Mouse (Mus musculus): ENCODE measurements at regions not wholly inside any gene's neighbourhood (a gene's known extent, or its start where the extent isn't known, plus 50 kb on each side); places are given as distances from the start of the nearest gene placed in this dataset.

GRCm38 (mm10) chr10:9005140-9005909 is 119.5 kb upstream of the Sash1 start:
- DNase-seq (ENCODE audit: extremely low spot score, low read depth, low spot score), result no peak

- DNase-seq (ENCODE audit: extremely low spot score, low read depth, low spot score), result no peak
These were observed 116.4 kb upstream of the Sash1 start for GRCm38 (mm10) chr10:9002261-9002660.

- DNase-seq (ENCODE audit: extremely low spot score, low read depth, low spot score), result no peak
These were observed 113.0 kb upstream of the Sash1 start for GRCm38 (mm10) chr10:8998758-8999398.

DNA sequence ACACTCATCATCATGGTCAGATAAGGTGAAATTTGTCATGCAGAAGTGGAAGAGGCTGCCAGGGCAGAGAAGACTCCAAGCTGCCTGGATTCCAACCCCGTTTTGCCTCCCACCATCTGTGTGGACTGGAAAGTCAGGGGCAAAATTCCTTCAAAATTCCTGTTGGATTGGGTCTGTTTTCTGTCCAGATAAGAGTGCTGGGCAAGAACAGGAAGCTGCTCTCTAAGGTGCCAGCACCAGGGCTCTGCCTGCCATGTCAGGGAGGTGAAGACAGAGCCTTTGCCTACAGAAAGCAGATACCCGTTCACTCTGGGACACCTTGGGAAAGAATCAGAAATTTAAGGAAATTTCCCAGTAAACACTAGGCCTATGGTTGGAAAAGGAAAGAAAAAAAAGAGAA is 112.5 kb upstream of the Sash1 start:
- no peak for DNase-seq (ENCODE audit: extremely low spot score, low read depth, low spot score)

DNA sequence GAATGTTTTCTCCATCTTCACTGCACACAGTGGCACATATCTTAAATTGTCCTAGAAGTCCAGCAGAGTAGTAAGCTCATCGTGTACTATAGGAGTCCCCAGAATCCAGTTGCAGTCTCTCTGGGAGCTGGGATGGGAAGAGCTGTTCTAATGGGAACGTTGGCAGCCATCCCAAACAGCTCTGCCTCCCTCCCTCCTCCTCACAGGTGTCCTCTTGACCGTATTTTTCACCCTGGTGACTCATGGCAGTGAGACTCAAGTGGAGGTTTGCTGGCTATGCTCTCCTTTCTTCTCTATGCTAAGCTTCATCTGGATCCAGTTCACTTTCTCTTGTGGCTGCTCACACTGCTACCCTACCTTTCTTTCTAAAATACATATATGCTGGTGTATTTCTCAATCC is 109.2 kb upstream of the Sash1 start:
- DNase-seq (ENCODE audit: extremely low spot score, low read depth, low spot score), result no peak

DNA sequence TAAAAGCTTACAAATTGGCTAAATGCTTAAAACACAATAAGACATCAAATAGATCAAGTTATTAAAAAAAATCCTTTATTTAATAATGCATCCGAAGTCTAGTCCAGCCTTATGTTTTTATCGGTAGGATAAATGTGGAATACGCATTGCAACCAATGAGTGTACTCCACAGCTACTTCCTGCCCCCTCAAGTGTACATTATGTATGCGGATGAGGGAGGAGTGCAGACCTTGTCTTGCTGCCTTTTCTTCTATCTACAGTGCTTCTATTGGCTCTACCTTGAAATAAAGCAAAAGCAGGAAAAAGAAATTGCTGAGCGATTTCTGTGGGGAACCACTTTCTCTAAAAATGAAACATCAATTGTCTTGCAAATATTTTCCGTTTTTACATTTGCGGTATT is 100.5 kb upstream of the Sash1 start:
- DNase-seq (ENCODE audit: extremely low spot score, low read depth, low spot score), result no peak

DNA sequence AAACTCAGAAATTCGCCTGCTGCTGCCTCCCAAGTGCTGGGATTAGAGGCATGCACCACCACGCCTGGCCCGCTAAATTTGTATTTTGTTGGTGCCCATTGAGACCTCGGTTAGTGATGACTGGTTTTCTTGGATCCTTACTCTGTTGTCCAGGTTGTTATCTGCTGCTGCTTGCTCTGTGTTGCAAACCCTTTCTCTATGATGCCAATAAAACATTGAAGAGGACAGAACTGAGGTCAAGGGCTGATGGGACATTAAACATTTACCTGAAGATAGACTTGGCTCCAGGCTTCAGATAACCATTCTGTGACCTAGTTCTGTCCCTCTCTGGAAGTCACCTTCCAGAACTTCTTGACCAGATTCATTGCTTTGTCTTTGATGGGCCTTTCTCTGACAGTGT is 97.5 kb upstream of the Sash1 start:
- no peak for DNase-seq (ENCODE audit: extremely low spot score, low read depth, low spot score)

DNA sequence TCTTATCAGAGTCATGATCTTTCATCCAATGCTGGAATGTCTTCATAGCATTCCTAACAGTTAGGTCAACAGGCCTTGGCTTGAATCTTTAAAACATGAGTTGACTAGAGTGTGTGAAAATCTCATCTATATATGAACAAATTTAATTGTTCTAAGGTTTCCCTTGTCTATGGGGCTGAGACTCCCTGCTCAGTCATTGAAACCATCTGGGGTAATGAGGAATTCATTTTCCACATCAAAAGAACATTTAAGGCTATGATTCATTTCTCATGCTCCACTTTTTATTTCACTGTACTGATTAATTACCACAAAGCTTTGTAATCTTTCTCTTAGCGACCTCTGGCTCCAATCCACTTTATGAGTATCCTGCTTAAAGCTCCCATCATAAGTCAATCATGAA is 94.7 kb upstream of the Sash1 start:
- DNase-seq (ENCODE audit: extremely low spot score, low read depth, low spot score), result no peak

DNA sequence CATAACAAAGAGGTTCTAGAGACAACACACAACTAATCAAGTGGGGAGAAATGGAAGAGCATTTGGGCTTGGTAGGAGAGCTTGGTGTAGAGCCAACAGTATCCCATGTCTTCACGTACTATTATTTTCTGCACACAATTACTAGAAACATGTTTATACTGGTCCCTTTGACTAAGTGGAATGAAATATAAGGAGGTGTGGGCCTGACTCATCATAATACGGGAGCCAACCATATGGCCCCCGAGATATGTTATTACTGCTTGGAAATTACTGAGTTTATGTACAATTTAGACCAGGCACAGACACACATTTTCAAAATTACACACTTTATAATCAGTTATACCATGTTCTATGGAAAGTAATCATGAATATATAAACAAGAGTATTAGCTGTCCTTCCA is 92.7 kb upstream of the Sash1 start:
- DNase-seq (ENCODE audit: extremely low spot score, low read depth, low spot score), result no peak

DNA sequence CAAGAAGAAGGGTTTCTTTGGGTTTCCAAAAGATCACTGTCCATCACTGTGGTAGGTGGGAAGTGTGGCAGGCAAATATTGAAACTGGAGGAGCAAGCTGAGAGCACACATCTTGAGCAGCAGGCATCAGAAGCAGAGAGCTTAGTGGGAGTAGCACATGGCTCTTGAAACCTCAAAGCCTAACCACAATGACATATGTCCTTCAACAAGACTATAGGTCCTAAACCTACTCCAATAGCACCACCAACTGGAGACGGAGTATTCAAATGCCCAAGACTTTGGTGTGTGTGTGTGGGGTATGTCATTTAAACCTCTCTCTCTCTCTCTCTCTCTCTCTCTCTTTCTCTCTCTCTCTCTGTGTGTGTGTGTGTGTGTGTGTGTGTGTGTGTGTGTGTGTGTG is 88.1 kb upstream of the Sash1 start:
- no peak for DNase-seq (ENCODE audit: extremely low spot score, low read depth, low spot score)

DNA sequence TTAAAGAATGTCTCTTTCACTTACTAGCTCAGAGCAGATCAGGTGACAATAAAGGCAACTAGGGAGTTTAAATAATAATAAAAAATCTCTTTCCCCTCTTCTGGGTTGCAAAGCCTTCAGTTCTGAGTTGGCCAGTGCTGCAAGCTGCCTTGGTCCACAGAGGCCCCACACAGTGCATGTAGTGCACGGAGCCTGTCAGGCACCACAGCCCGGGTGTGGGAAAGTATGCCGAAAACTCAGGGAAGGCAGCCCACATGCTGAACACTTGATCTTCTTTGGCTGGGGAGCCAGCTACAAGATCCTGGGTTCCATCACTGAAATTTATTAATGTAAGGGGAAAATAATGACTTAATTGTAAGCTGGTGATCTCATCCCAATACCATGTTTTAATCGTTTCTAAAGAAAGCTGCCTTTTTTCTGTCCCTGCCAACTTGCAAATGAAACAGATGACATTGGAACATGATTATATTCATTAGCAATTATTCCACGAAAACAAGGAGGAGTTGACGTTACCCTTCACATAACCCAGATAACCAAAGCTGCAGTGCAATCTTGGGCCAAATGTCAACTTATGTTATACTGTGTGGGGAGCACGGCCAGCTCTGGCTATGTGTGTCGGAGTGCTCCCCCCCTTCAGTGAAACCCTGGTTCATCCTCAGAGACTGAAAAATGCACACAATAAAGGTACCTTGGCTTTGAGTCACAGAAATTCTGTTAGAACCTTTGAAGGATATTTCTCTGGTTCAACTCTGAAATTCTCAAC is 87.1 kb upstream of the Sash1 start:
- DNase-seq (ENCODE audit: extremely low spot score, low read depth, low spot score), result no peak

DNA sequence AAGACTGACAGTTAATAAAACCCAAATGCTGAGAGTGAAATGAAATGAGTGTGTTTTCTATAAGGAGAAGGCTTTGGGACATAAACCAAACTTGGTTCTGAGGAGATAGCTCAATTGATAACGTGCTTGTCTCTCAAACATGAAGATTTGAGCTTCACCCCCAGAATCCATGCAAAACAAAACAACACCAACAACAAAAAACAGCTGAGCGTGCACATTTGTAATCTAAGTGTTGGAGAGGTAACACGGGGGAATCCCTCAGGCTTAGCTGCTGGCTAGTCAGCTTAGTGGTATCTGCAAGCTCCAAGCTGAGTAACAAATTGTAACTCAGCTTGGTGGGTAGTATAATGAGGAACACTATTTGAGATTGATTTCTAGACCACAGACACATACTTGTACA is 84.9 kb upstream of the Sash1 start:
- DNase-seq (ENCODE audit: extremely low spot score, low read depth, low spot score), result no peak

- DNase-seq (ENCODE audit: extremely low spot score, low read depth, low spot score), result no peak
These were observed 83.7 kb upstream of the Sash1 start for GRCm38 (mm10) chr10:8969586-8969985.

- DNase-seq (ENCODE audit: extremely low spot score, low read depth, low spot score), result no peak
These were observed 83.1 kb upstream of the Sash1 start for GRCm38 (mm10) chr10:8969016-8969415.

- no peak for DNase-seq (ENCODE audit: extremely low spot score, low read depth, low spot score)
These were observed 82.5 kb upstream of the Sash1 start for GRCm38 (mm10) chr10:8968276-8968923.

- DNase-seq (ENCODE audit: extremely low spot score, low read depth, low spot score), result no peak
These were observed 77.1 kb upstream of the Sash1 start for GRCm38 (mm10) chr10:8962921-8963320.

DNA sequence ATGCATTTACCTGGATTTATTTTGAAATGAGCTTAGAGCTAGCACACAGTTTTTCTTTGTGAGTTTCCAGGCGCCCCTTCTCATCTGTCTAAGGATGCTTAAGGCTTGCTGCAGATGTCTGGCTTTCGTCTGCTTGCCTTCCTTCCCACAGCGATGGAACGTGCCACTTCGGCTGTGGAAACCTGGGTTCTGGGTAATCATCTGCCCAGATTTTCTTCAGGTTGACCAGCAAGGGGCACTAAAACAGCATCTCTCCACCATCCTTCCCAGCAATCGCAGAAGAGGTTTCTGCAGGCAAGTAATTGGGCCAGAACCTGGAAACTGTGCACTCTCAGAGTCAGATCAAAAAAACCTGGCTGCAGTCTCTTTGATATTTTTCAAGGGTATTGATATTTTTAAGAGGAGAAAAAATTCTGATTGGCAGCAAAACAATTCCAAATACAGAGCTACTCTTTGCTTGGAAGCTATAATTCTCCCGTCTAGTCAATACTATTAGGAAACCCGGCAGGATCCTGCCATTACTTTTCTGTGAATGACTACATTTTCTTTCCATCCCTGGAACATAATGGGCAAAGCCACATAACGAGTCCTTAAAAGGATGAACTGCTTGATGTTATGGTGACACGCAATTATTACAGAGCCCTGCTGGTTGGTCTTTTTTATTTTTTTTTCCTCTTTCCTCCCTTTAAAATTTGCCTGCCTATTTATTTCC is 75.2 kb upstream of the Sash1 start:
- no peak for DNase-seq (ENCODE audit: extremely low spot score, low read depth, low spot score)

GRCm38 (mm10) chr10:8960275-8960960 is 74.5 kb upstream of the Sash1 start:
- DNase-seq (ENCODE audit: extremely low spot score, low read depth, low spot score), result no peak

DNA sequence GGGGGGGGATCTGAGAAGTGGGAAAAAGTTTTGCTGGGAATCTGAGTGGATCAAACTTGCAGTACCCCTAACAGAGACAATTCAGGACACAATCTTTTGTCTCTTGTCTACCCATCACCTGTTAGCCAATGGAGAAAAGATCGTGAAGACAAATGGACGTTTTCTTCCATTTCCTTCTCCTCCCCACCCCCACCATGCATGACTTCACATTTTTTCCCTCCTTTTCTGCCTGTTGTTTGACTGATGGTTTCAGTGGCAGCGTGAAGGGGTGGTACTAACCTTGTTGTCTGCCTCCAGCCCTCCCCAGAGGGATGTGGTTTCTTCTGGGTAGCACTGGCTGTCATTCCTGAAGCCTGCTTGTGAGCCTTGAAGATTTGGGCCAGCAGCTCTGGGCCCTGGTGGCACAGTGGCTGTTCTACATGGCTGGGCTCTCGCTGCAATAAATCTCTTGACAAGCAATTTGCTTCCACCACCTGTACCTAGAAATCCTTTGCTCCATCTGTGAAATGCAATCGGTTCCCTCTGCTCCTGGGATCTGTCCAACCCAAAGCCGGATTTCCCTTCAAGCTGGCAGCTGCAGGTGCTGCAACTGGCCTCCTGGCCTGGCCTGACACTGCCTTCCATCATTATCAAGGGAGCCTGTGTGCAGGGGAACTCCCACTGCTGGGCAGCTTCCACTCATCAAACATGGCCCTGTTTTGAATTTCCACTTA is 69.8 kb upstream of the Sash1 start:
- no peak for DNase-seq (ENCODE audit: extremely low spot score, low read depth, low spot score)

DNA sequence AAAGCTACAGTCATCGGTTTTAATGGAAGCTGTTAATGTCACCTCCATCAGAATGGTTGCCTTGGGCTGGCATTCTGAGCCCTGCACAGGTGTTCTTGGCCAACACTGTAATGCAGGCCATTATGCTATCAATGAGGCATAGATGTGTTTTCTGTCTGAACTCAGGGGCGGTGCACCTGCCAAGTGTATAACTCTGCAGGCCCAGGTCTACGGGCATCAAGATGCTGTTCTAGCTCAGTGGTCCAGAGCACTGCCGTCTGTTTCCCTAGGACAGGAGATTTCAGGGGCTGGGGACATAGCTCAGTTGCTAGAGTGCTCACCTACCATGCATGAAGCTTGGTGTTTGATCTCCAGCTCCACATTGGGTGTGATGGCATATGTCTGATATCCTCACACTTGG is 68.1 kb upstream of the Sash1 start:
- no peak for DNase-seq (ENCODE audit: extremely low spot score, low read depth, low spot score)

Data from hindlimb bud, embryonic 11.5 days (tissue).